Mouse (Mus musculus) thymus, adult 2 months (tissue): ENCODE measurements around the gene Pik3r6. TPM values are rescaled to one million over a fixed set of nuclear protein-coding genes. Genes with fewer than 3 reads are reported as not detected.

ENCODE experiments used
- DNase-seq: peaks from one replicate; pipeline ENCODE4 v3.0.0; 2021
- H3K27ac ChIP-seq: fragments of 200-500 bp; 2 replicates; pipeline ENCODE4 v1.5.1; 2012; ENCODE audit warnings: low read length, control low read depth; ENCODE audit not compliant: control insufficient read depth, insufficient read depth
- H3K27me3 ChIP-seq: fragments of 200-500 bp; 2 replicates; pipeline ENCODE4 v1.6.1; 2012; ENCODE audit warnings: mild to moderate bottlenecking, low read length, moderate library complexity, mixed read lengths; ENCODE audit not compliant: control insufficient read depth, insufficient read depth
- H3K36me3 ChIP-seq: fragments of 200-500 bp; 2 replicates; pipeline ENCODE4 v1.6.1; 2012; ENCODE audit warnings: mild to moderate bottlenecking, low read length, moderate library complexity; ENCODE audit not compliant: control insufficient read depth, insufficient read depth
- H3K4me1 ChIP-seq: fragments of 200-500 bp; replicated peaks from 2 replicates; pipeline ENCODE4 v1.6.1; 2012; ENCODE audit warnings: low read length; ENCODE audit not compliant: control insufficient read depth, insufficient read depth
- H3K4me3 ChIP-seq: fragments of 200-500 bp; 2 replicates; pipeline ENCODE4 v1.5.1; 2012; ENCODE audit warnings: mild to moderate bottlenecking, low read length, control low read depth, moderate library complexity; ENCODE audit not compliant: control insufficient read depth, insufficient read depth
- CTCF ChIP-seq: fragments of 200-500 bp; IDR thresholded peaks from 2 replicates; pipeline ENCODE4 v1.5.1; 2012; ENCODE audit warnings: mild to moderate bottlenecking, control low read depth, low read length, moderate library complexity, borderline replicate concordance; ENCODE audit not compliant: control insufficient read depth, poor library complexity, insufficient read depth; ENCODE audit errors: extremely low read depth
- POLR2A ChIP-seq: fragments of 200-500 bp; IDR thresholded peaks from 2 replicates; pipeline ENCODE4 v1.6.1; 2012; ENCODE audit warnings: mild to moderate bottlenecking, low read length, control low read depth, moderate library complexity; ENCODE audit not compliant: control insufficient read depth, poor library complexity, insufficient read depth; ENCODE audit errors: extremely low read depth
- WGBS: fragments of 180-500 bp; shearing (Covaris S2); methylation state at CpG from one replicate; pipeline ENCODE4 v1.1.7; 2018; 5-methylcytosine and 5-hydroxymethylcytosine counted together
- polyA plus RNA-seq: library from polyadenylated mRNA; depleted of rRNA; stranded (reverse); fragments of >200 nt; gene quantifications from 2 replicates; pipeline ENCODE4 v1.2.3, GENCODE M21; 2012

Gene Pik3r6
- polyA plus RNA-seq, 1 experiment: 3.7 TPM

DNA sequence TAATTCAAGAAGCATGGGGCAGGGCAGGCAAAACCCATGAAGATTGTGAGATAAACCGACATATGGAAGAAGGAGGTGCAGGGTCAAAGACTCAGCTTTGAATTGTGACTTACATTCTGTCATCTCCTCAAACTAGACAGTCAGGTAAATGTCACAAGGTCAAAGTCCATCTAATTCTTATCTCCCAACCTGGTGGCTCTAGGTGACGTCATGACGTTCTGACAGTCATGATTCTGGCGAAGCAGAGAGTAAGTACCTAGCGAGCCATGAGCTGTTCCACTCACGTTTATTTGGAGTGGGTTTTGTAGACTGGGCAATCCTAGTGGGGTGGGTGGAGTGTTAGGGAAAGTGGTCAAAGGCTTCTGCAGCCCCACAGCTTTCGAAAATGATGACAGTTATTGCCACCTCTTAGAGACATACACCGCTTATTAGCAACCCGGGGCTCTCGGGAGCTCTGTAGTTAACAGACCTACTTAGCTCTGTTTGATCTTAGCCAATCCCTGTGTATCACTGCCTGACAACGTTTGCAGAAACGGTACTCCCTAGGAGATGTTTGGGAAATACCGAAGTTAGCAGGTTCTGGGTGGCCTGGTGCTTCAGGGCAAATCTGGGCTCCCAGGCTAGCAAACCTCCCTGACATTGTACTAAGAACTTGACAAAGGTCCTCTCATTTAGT lies 61.7 kb downstream of the Pik3r6 start:
- peaks cover 9% of the 10 kb centered on the region; the same call in 1 of the 2 replicates for H3K4me1 ChIP-seq

DNA sequence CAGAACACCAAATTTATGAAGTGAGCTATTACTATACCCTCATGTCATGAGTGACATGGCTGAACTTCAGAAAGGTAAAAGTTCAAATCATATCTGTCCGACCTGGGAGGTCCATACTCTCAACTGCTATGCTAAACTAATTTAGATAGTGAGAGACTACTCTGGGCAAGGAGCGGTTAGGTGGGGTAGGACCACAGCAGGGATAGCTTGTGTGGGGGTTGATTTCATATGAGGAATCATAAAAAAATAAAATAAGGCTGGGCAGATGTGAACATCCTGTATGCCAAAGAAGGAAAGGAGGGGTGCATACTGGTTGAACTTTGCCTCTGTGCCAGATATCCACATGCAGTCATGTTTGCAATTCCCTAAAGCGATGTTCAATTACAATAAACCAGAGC lies 62.2 kb downstream of the Pik3r6 start:
- WGBS: 98% methylated on average over 3 of the region's 3 CpGs
- no peak overlapping the region for H3K27ac ChIP-seq
- DNase-seq: no peak
- H3K4me1 ChIP-seq: peaks cover 9% of the 10 kb centered on the region; the same call in 1 of the 2 replicates
- no peak overlapping the region for H3K4me3 ChIP-seq
- no peak for TF ChIP-seq POLR2A
- no peak for TF ChIP-seq CTCF
- H3K27me3 ChIP-seq: no peaks in the 10 kb centered on the region
- H3K36me3 ChIP-seq: no peaks in the 10 kb centered on the region

More for the DNA sequence above, 61.7 kb downstream of the Pik3r6 start:
- H3K27ac ChIP-seq: no peak overlapping the region
- WGBS: 86% methylated on average over 13 of the region's 13 CpGs
- H3K27me3 ChIP-seq: no peaks in the 10 kb centered on the region
- no peak overlapping the region for H3K4me3 ChIP-seq
- H3K36me3 ChIP-seq: no peaks in the 10 kb centered on the region
- DNase-seq: no peak
- TF ChIP-seq CTCF: no peak
- TF ChIP-seq POLR2A: no peak

DNA sequence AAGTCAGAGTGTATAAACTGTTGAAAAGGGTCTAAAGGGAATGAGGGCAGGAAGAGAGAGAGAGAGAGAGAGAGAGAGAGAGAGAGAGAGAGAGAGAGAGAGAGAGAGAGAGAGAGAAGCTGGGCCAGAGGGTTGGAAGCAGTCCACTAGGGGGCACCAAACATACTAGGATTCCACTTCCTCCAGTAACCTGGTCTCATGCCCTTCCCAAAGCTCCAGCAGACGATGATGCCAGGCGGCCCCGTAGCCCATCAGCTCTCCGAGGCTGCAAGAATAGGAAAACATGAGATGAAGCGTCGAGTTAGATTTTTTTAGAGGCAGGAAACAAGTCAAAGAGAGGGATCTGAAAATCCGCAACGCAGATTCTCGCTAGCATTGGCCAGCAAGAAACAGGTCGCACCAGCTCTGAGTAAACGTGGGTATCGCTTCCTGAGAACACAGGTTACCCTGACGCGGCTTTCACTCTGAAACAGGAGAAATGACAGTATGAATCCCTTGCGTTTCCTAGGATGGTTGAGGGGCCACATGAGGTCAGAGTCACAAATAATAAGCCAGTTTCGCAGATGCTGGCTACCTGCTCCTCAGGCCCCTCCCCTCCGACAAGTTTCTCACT lies 63.7 kb downstream of the Pik3r6 start:
- 22% methylated on average over 17 of the region's 17 CpGs for WGBS
- no peak for TF ChIP-seq POLR2A
- peak; percentile 34; the same call in 1 of the 2 replicates for TF ChIP-seq CTCF
- Histone ChIP-seq H3K4me1 (peaks cover 4% of the 10 kb centered on the region; the same call in 1 of the 2 replicates), H3K4me3 (peak overlapping the region; percentile 28), H3K27me3 (no peaks in the 10 kb centered on the region), H3K27ac (no peak overlapping the region), H3K36me3 (no peaks in the 10 kb centered on the region)
- peak; percentile 50 for DNase-seq

DNA sequence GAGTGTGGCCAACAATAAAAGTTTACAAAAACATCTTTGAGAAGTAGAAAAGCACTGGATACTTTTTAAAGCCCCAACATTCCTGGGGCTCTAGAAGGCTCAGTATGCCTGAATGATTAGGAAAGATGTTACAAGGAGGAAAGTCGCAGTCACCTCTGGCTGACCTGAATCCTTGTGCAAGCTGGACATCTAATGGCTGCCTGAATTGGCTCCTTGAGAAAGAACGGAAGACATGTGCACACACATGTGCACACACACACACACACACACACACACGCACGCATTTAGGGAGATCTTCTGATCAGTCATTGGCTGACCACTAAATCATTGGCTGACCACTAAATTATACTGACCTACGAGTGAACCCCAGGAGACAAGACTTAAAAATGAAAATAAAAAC lies 68.0 kb downstream of the Pik3r6 start:
- Histone ChIP-seq H3K27ac (no peak overlapping the region), H3K36me3 (no peaks in the 10 kb centered on the region), H3K4me1 (peaks cover 4% of the 10 kb centered on the region; the same call in 1 of the 2 replicates), H3K27me3 (no peaks in the 10 kb centered on the region), H3K4me3 (no peak overlapping the region)
- TF ChIP-seq CTCF (no peak), POLR2A (no peak)
- 92% methylated on average over 5 of the region's 5 CpGs for WGBS
- no peak for DNase-seq

DNA sequence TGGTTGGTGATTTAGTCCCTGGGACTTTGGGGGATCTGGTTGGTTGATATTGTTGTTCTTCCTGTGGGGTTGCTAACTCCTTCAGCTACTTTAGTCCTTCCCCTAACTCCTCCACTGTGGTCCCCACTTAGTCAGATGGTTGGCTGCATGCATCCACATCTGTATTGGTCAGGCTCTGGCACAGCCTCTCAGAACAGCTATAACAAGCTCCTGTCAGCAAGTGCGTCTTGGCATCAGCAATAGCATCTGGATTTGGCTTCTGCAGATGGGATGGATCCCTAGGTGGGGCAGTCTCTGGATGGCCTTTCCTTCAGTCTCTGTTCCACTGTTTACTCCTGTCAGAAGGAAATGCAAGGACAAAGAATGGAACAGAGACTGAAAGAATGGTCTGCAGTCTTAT lies 74.3 kb downstream of the Pik3r6 start:
- Histone ChIP-seq H3K27ac (no peak overlapping the region), H3K4me3 (no peak overlapping the region), H3K36me3 (no peaks in the 10 kb centered on the region), H3K4me1 (no peaks in the 10 kb centered on the region), H3K27me3 (no peaks in the 10 kb centered on the region)
- WGBS: 95% methylated on average over 1 of the region's 1 CpGs
- no peak for TF ChIP-seq CTCF
- TF ChIP-seq POLR2A: no peak
- no peak for DNase-seq

DNA sequence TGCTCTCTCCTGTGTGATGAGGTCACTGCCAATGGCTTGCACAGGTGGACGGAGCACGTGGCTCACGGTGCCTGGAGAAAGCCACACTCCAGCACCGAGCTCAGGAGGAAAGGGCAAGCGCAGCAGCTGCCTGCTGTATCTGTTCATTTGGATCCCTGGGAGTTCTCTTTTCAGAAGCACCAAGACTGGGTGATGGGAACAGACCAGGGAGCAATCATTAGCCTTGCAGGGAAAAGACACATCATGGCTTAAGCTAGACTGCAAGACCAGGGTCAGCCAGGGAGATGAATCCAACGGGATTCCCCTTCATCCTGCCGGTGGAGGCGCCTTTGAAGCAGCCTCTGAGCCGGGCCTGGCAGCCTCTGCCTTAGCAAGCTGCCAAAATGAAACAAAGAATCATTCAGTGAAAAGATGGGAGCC lies 76.7 kb downstream of the Pik3r6 start:
- DNase-seq: no peak
- H3K4me1 ChIP-seq: no peaks in the 10 kb centered on the region
- H3K4me3 ChIP-seq: no peak overlapping the region
- H3K27me3 ChIP-seq: no peaks in the 10 kb centered on the region
- WGBS: 68% methylated on average over 9 of the region's 9 CpGs
- H3K36me3 ChIP-seq: no peaks in the 10 kb centered on the region
- TF ChIP-seq CTCF (no peak), POLR2A (no peak)
- no peak overlapping the region for H3K27ac ChIP-seq
